Mouse (Mus musculus) liver, embryonic 15.5 days (tissue): ENCODE measurements at regions not wholly inside any gene's neighbourhood (a gene's known extent, or its start where the extent isn't known, plus 50 kb on each side); places are given as distances from the start of the nearest gene placed in this dataset.

Experiments used
- ATAC-seq: fragments of 200-750 bp; cut with Nextera tagmentation; 2 replicates; pipeline ENCODE4 v1.8.0; 2017; ENCODE audit warnings: moderate number of reproducible peaks, mild to moderate bottlenecking, moderate library complexity; ENCODE audit not compliant: insufficient read depth
- H3K27ac ChIP-seq: fragments of 300-500 bp; sonication (generic); replicated peaks from 2 replicates; pipeline ENCODE4 v1.5.1; 2015; ENCODE audit warnings: mild to moderate bottlenecking, inconsistent platforms
- H3K27me3 ChIP-seq: fragments of 300-500 bp; sonication (generic); 2 replicates; pipeline ENCODE4 v1.6.1; 2015; ENCODE audit warnings: mild to moderate bottlenecking, inconsistent platforms
- H3K36me3 ChIP-seq: fragments of 300-500 bp; sonication (generic); replicated peaks from 2 replicates; pipeline ENCODE4 v1.6.1; 2015; ENCODE audit warnings: moderate library complexity, mild to moderate bottlenecking, inconsistent platforms
- H3K4me1 ChIP-seq: fragments of 300-500 bp; sonication (generic); replicated peaks from 2 replicates; pipeline ENCODE4 v1.6.1; 2015; ENCODE audit warnings: inconsistent platforms
- H3K4me2 ChIP-seq: fragments of 300-500 bp; sonication (generic); 2 replicates; pipeline ENCODE4 v1.6.1; 2015; ENCODE audit warnings: moderate library complexity, mild to moderate bottlenecking, inconsistent platforms
- H3K4me3 ChIP-seq: fragments of 300-500 bp; sonication (generic); replicated peaks from 2 replicates; pipeline ENCODE4 v1.5.1; 2015; ENCODE audit warnings: mild to moderate bottlenecking, inconsistent platforms
- H3K9ac ChIP-seq: fragments of 300-500 bp; sonication (generic); 2 replicates; pipeline ENCODE4 v1.6.1; 2015; ENCODE audit warnings: moderate library complexity, mild to moderate bottlenecking, inconsistent platforms
- H3K9me3 ChIP-seq: fragments of 300-500 bp; sonication (generic); replicated peaks from 2 replicates; pipeline ENCODE4 v1.6.1; 2016; ENCODE audit warnings: inconsistent platforms
- WGBS: fragments of 180-500 bp; shearing (Covaris S2); methylation state at CpG from one replicate; pipeline ENCODE4 v1.1.7; 2015; ENCODE audit warnings: mixed read lengths; ENCODE audit not compliant: insufficient replicate concordance; 5-methylcytosine and 5-hydroxymethylcytosine counted together

DNA sequence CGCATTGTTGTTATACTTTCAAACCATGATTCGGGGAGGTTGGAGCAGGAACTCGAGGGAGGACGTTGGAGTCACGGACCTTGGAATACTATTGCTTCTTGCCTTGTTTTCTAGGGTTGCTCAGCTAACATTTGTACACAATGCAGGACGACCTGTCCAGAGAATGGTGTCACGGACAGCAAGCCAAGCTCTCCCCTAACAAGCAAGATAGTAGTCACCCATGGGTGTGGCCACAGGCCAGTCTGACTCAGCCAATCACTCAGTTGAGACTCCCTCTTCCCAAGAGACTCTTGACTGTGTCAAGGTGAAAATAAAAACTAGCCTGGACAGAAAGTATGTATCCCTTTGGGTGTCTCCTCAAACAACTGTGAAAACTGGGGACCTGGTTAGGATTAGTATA, 291.2 kb upstream of the Tgfbr2 start:
- Histone ChIP-seq H3K9me3 (no peaks in the 10 kb centered on the region), H3K36me3 (no peaks in the 10 kb centered on the region), H3K4me1 (no peaks in the 10 kb centered on the region), H3K4me2 (no peak overlapping the region), H3K27me3 (no peaks in the 10 kb centered on the region), H3K9ac (no peak overlapping the region), H3K27ac (no peak overlapping the region), H3K4me3 (no peak overlapping the region)
- WGBS, result 62% methylated on average over 7 of the region's 7 CpGs
- ATAC-seq, result no peak

DNA sequence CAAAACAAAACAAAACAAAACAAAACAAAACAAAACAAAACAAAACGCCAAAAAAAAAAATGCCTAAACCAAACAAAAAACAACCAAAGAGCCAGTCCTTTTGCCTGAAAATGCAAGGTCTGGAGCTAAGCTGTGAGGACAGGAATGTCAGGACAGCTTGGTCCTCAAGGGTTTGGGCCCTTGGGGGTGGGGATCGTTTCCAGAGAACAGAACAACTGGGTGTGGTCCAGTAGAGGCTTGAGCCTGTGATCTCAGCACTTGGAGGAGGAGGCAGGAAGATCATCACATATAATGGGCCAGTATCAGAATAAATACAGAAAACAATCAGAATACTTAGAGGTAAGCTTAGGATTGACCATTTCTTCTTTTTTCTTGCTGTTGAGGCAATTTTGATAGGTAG, 289.5 kb upstream of the Tgfbr2 start:
- no peaks in the 10 kb centered on the region for H3K36me3 ChIP-seq
- H3K27ac ChIP-seq, result no peak overlapping the region
- H3K9ac ChIP-seq, result no peak overlapping the region
- 40% methylated on average over 2 of the region's 2 CpGs for WGBS
- H3K4me3 ChIP-seq, result no peak overlapping the region
- no peaks in the 10 kb centered on the region for H3K27me3 ChIP-seq
- H3K4me1 ChIP-seq, result no peaks in the 10 kb centered on the region
- no peak for ATAC-seq
- H3K4me2 ChIP-seq, result no peak overlapping the region
- H3K9me3 ChIP-seq, result no peaks in the 10 kb centered on the region

DNA sequence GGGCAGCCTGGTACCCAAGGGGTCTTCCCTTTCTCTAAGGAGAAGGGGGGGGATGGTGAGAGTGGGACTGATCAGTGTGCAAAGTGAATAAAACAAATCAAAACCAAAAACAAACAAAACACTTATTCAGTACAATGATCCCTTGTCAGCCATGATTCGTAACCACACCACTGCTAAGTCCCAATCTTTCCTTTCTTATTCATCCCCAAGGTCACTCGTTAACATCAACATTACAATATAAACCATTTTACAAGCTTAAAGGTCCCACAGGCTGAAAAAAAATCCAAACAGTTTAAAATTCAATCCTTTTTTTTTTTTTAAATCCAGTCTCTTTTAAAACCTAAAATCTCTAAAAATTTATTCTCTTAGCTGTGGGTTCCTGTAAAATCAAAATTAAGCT, 287.1 kb upstream of the Tgfbr2 start:
- Histone ChIP-seq H3K27me3 (no peaks in the 10 kb centered on the region), H3K36me3 (no peaks in the 10 kb centered on the region), H3K4me2 (no peak overlapping the region), H3K4me3 (no peak overlapping the region), H3K9me3 (no peaks in the 10 kb centered on the region), H3K9ac (no peak overlapping the region), H3K4me1 (no peaks in the 10 kb centered on the region), H3K27ac (no peak overlapping the region)
- WGBS, result 58% methylated on average over 2 of the region's 2 CpGs
- no peak for ATAC-seq

DNA sequence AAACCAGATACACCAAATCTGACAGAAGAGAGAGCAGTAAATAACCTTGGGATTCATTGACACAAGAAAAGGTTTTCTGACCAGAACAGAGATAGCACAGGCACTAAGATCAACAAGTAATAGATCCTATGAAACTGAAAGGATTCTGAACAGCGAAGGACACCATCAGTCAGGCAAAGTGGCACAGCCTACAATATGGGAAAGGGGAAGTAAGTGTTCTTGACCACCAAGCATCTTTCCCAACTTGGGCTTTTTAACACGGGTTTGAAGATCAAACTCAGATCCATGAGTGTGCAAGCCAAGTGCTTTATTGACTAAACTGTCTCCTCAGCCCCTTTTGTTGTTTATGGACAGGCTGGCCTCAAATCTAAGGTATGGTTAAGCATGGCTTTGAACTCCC, 284.9 kb upstream of the Tgfbr2 start:
- Histone ChIP-seq H3K4me2 (no peak overlapping the region), H3K27me3 (no peaks in the 10 kb centered on the region), H3K4me1 (no peaks in the 10 kb centered on the region), H3K27ac (no peak overlapping the region), H3K36me3 (no peaks in the 10 kb centered on the region), H3K4me3 (no peak overlapping the region), H3K9ac (no peak overlapping the region), H3K9me3 (no peaks in the 10 kb centered on the region)
- WGBS, result 43% methylated on average over 2 of the region's 2 CpGs
- no peak for ATAC-seq

DNA sequence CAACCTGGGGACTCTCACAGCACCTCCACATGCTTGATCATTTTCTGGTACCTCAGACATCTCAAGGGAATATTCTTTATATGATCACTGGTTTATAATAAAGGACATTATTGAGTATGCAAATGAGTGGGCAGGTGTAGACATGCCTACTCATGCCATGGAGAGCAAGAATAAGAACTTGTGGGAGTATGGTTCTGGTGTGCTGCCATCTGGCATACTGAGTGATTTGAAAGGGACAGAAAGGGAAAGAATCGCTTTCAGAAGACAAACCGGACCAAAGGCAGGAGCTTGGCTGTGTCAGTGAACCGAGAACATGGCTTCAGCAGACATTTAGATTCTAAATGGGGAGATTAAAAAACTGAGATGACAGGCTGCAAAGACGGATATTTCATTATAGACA, 276.9 kb upstream of the Tgfbr2 start:
- Histone ChIP-seq H3K4me1 (no peaks in the 10 kb centered on the region), H3K4me3 (no peak overlapping the region), H3K27me3 (no peaks in the 10 kb centered on the region), H3K36me3 (no peaks in the 10 kb centered on the region), H3K9ac (no peak overlapping the region), H3K27ac (no peak overlapping the region), H3K9me3 (no peaks in the 10 kb centered on the region), H3K4me2 (no peak overlapping the region)
- no peak for ATAC-seq
- WGBS, result 54% methylated on average over 4 of the region's 4 CpGs

DNA sequence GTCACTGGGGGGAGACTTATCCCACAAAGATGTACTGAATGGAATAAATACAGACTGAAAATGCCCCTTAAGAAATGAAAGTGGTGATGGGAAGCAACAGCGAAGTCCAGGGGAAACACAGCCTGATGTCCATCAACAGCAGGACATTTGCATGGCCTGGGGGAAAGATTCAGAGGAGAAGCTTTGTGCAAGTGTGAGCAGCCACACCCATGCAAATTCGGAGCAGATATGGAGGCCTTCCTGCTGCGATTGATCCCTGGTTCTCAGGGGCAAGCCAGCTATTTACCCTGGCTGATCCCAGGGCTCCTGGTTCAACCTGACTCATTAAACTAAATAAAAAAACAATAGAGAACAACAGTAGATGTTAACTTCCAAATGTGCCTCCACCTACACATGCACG, 275.7 kb upstream of the Tgfbr2 start:
- H3K27ac ChIP-seq, result no peak overlapping the region
- no peaks in the 10 kb centered on the region for H3K27me3 ChIP-seq
- WGBS, result 66% methylated on average over 4 of the region's 4 CpGs
- no peak overlapping the region for H3K4me3 ChIP-seq
- H3K4me2 ChIP-seq, result no peak overlapping the region
- H3K9me3 ChIP-seq, result no peaks in the 10 kb centered on the region
- H3K9ac ChIP-seq, result no peak overlapping the region
- H3K36me3 ChIP-seq, result no peaks in the 10 kb centered on the region
- ATAC-seq, result no peak
- H3K4me1 ChIP-seq, result no peaks in the 10 kb centered on the region

DNA sequence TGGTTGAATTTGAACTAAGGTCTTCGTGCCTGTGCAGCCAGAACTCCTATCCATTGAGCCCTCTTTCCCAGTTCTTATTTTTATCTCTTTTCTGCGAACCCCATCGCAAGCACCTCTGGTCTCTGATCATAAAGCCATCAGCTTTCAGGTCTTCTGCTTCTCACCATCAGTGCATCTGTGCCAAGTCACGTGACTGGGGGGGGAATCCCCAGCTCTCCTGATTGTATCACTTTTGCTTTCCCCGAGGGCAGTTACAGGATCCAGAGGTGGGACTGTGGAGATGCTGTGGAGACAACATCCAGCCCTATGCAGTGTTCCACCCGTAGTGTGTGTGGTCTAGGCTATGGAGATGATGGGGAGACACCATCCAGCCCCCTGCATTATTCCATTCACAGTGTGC, 272.6 kb upstream of the Tgfbr2 start:
- no peak for ATAC-seq
- Histone ChIP-seq H3K27me3 (no peaks in the 10 kb centered on the region), H3K4me3 (no peak overlapping the region), H3K4me2 (no peak overlapping the region), H3K36me3 (no peaks in the 10 kb centered on the region), H3K4me1 (no peaks in the 10 kb centered on the region), H3K9me3 (no peaks in the 10 kb centered on the region), H3K27ac (no peak overlapping the region), H3K9ac (no peak overlapping the region)
- 57% methylated on average over 6 of the region's 6 CpGs for WGBS

DNA sequence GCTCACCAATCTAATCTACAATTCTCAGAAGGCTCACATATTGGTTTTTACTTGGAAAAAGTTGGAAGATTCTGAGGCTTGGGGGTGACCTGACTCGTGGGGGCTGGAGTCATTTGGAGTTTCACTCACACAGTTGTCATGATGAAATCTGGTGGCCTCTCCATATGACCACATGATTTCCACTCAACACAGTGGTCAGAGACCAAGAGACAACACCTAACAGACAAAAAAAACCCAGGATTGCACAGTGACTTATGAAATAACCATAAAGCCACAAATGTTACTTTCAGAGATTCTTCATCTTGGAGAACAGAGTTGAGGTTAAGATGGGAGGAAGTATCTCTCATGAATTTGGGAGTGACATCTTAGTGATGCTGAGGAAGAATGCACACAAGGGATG, 263.4 kb upstream of the Tgfbr2 start:
- no peak for ATAC-seq
- 38% methylated on average over 1 of the region's 1 CpGs for WGBS
- H3K9me3 ChIP-seq, result no peaks in the 10 kb centered on the region

DNA sequence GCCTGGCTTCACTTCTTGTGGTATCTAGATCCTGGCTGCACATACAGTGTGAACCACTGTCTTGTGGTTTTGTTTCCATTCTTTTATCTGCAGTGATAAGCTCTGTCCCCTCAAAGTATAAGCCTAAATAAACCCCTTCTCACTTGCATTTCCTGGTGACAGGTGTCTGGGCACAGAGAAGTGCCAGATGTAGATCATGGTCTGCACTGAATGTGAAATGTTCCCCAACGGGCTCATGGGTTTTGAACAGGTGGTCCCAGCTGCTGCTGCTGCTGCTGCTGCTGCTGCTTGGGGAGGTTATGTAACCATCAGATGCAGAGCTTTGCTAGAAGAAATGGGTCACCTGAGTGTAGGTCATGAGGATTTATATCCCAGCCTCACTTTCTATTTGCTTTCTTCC, 259.3 kb upstream of the Tgfbr2 start:
- no peak overlapping the region for H3K4me2 ChIP-seq
- no peaks in the 10 kb centered on the region for H3K4me1 ChIP-seq
- H3K9me3 ChIP-seq, result no peaks in the 10 kb centered on the region
- H3K27ac ChIP-seq, result no peak overlapping the region
- WGBS, result 51% methylated on average over 1 of the region's 1 CpGs
- no peaks in the 10 kb centered on the region for H3K36me3 ChIP-seq
- no peak for ATAC-seq
- no peaks in the 10 kb centered on the region for H3K27me3 ChIP-seq
- no peak overlapping the region for H3K4me3 ChIP-seq
- H3K9ac ChIP-seq, result no peak overlapping the region

More for the DNA sequence above, 263.4 kb upstream of the Tgfbr2 start:
- Histone ChIP-seq H3K27ac (no peak overlapping the region), H3K4me2 (no peak overlapping the region), H3K9ac (no peak overlapping the region), H3K4me1 (no peaks in the 10 kb centered on the region), H3K36me3 (no peaks in the 10 kb centered on the region), H3K4me3 (no peak overlapping the region), H3K27me3 (no peaks in the 10 kb centered on the region)

DNA sequence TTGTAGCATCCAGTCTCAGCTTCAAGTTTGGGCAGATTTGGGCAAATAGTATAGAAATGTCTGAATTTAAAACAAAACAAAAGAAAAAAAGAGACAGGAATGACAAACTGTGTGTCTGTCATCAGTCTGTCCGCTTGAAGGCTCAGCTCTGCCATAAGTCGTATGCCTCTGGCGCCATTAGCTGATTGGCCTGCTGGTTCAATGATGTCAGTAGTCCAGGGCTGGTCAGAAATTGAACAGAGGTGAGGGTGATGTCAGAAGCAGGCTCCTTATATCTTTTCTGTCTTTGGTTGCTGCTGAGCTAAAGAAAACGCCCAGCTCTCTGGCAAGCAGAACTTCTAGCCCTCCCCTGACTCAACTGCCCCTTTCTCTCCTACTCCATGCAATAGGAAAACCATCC, 253.9 kb upstream of the Tgfbr2 start:
- Histone ChIP-seq H3K4me1 (no peaks in the 10 kb centered on the region), H3K36me3 (no peaks in the 10 kb centered on the region), H3K4me3 (no peak overlapping the region), H3K9ac (no peak overlapping the region), H3K9me3 (no peaks in the 10 kb centered on the region), H3K27me3 (no peaks in the 10 kb centered on the region), H3K4me2 (no peak overlapping the region), H3K27ac (no peak overlapping the region)
- 66% methylated on average over 4 of the region's 4 CpGs for WGBS
- ATAC-seq, result no peak

DNA sequence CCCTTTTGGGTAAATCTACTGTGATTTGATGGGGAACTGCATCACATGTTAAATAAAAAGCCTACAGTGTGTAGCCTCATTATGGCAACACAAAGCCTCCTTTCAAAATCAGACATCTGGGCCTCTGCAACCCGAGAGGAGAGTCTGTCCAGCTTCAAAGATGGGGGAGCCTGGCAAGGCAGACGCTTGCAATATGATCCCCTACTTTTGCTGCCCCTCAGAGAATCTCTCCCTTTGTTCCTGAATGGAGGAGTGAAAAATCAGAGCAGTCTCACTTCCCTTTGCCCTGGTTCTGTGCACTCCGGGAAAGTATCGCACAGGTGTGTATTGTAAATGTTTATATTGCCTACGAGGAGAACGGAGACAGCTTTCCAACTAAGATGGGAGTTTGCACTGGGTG, 253.3 kb upstream of the Tgfbr2 start:
- 67% methylated on average over 6 of the region's 6 CpGs for WGBS
- no peak for ATAC-seq
- H3K4me3 ChIP-seq, result no peak overlapping the region
- no peak overlapping the region for H3K4me2 ChIP-seq
- no peaks in the 10 kb centered on the region for H3K36me3 ChIP-seq
- H3K4me1 ChIP-seq, result no peaks in the 10 kb centered on the region
- no peaks in the 10 kb centered on the region for H3K9me3 ChIP-seq
- no peak overlapping the region for H3K9ac ChIP-seq
- H3K27ac ChIP-seq, result no peak overlapping the region
- no peaks in the 10 kb centered on the region for H3K27me3 ChIP-seq

DNA sequence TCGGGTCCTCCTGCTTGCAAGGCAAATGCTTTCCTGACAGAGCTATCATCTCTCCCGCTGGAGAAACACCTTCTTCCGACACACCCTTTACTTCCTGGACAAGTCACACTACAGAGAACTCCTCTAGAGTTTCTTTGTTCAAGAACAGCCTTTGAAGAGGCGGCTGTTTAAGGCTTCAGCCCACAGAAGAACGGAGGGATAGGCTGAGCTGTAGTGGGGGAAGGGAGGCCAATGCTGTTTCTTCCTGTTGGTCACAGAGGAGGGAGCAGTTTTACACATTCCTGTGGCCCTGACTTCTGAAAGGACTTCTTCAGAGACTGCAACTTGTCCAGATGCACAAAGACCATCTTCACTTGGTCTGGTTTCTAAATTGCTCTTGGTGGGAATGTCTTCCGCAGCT, 252.1 kb upstream of the Tgfbr2 start:
- H3K4me3 ChIP-seq, result no peak overlapping the region
- H3K27ac ChIP-seq, result no peak overlapping the region
- H3K36me3 ChIP-seq, result no peaks in the 10 kb centered on the region
- no peaks in the 10 kb centered on the region for H3K9me3 ChIP-seq
- 40% methylated on average over 6 of the region's 6 CpGs for WGBS
- ATAC-seq, result no peak
- H3K27me3 ChIP-seq, result no peaks in the 10 kb centered on the region
- H3K9ac ChIP-seq, result no peak overlapping the region
- no peak overlapping the region for H3K4me2 ChIP-seq
- H3K4me1 ChIP-seq, result no peaks in the 10 kb centered on the region
